Mouse (Mus musculus): ENCODE results near the gene Taf15. TPM values are rescaled to one million over a fixed set of nuclear protein-coding genes. Genes with fewer than 3 reads are reported as not detected.

The Taf15 gene
- polyA plus RNA-seq, 1 experiment from 2014 or later: 11.1 TPM

DNA sequence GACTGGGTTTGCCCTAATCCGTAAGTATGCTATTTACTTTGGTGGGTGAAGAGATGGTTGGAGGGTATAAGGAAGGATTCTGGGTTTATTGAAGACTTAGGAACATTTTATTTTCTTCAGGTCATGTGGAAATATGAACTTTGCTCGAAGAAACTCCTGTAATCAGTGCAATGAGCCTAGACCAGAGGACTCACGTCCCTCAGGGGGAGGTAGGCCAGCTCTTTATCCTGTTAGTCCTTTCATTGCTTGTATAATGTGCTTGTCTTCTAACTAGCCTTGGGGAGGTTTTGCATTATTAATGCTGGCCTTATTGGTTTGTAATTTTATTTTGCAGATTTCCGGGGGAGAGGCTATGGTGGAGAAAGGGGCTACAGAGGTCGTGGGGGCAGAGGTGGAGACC, 31.4 kb downstream of the Taf15 start:
- Histone ChIP-seq H3K27ac (replicated peaks) (no peak overlapping the region), H3K9ac (no peak overlapping the region), H3K9me3 (replicated peaks) (no peaks in the 10 kb centered on the region), H3K4me3 (replicated peaks) (no peak overlapping the region), H3K27me3 (no peaks in the 10 kb centered on the region), H3K36me3 (peaks cover 59% of the 10 kb centered on the region), H3K4me1 (no peaks in the 10 kb centered on the region), H3K4me2 (replicated peaks) (no peak overlapping the region)
- 93% methylated on average over 5 of the region's 5 CpGs for WGBS
- ATAC-seq (ENCODE audit: insufficient number of reproducible peaks, low FRiP score, low TSS enrichment, low read depth): no peak

DNA sequence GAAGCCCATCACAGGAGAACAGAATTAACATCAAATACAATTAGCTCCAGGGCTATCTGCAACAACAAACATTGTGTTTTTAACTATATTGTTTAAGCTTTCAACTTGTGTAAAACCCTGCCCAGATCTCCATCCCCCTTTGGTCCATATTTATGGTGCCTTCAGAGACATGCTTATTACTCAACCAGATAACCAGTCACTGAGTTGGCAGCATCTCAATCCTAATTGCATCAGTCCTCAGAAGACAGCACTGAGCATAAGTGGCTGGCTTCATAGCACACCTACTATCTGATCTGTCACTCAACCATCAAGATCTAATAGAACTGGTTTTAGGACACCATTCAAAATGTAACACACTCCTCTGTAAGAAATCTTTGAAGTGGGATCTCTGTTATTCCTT, 36.6 kb downstream of the Taf15 start:
- no peak overlapping the region for H3K27ac ChIP-seq (replicated peaks)
- ATAC-seq (ENCODE audit: insufficient number of reproducible peaks, low FRiP score, low TSS enrichment, low read depth): no peak
- no peak overlapping the region for H3K4me2 ChIP-seq (replicated peaks)
- no peak overlapping the region for H3K9ac ChIP-seq
- H3K9me3 ChIP-seq (replicated peaks): no peaks in the 10 kb centered on the region
- no peaks in the 10 kb centered on the region for H3K4me1 ChIP-seq
- H3K27me3 ChIP-seq: no peaks in the 10 kb centered on the region
- H3K36me3 ChIP-seq: peaks cover 27% of the 10 kb centered on the region
- no peak overlapping the region for H3K4me3 ChIP-seq (replicated peaks)

DNA sequence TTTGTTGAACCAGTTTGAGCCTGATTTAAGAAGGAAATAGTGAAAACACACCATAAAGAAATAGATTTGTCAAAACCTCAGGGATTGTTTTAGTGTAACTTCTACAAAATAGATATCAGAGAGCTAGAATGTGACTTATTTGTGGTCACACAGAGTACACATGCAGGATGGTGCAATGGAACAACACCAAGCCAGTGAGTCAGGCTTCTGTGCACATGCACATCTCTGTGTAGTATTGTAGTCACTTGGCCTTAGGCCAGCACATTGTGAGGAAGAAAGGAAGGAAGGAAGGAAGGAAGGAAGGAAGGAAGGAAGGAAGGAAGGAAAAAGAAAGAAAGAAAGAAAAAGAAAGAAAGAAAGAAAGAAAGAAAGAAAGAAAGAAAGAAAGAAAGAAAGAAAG, 44.3 kb downstream of the Taf15 start:
- Histone ChIP-seq H3K27ac (replicated peaks) (no peak overlapping the region), H3K4me2 (replicated peaks) (no peak overlapping the region), H3K9ac (no peak overlapping the region), H3K9me3 (replicated peaks) (no peaks in the 10 kb centered on the region), H3K36me3 (no peaks in the 10 kb centered on the region), H3K4me3 (replicated peaks) (no peak overlapping the region), H3K4me1 (no peaks in the 10 kb centered on the region), H3K27me3 (no peaks in the 10 kb centered on the region)
- no peak for ATAC-seq (ENCODE audit: insufficient number of reproducible peaks, low FRiP score, low TSS enrichment, low read depth)

DNA sequence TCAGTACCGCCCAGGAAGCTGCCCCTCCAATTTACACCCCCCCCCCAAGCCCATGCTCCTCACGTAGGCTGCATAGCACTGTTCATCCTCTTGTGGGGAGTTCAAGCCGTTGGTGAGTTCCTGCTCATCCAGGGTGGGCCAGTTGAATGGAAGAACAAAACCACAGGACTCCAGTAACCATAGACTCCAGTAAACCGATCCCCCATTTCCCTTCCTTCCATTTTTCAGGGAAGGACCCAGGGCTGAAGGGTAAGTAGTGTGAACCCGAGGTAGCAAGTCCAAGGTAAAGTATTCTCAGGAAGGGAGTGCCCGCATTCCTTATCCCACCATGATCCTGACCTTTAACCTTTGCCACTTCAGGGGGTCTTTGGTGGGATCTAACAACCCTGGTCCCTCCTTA, 45.5 kb downstream of the Taf15 start:
- H3K36me3 ChIP-seq: no peaks in the 10 kb centered on the region
- no peak overlapping the region for H3K4me3 ChIP-seq (replicated peaks)
- no peaks in the 10 kb centered on the region for H3K9me3 ChIP-seq (replicated peaks)
- H3K4me2 ChIP-seq (replicated peaks): no peak overlapping the region
- H3K27ac ChIP-seq (replicated peaks): no peak overlapping the region
- ATAC-seq (ENCODE audit: insufficient number of reproducible peaks, low FRiP score, low TSS enrichment, low read depth): no peak
- no peak overlapping the region for H3K9ac ChIP-seq
- no peaks in the 10 kb centered on the region for H3K4me1 ChIP-seq
- no peaks in the 10 kb centered on the region for H3K27me3 ChIP-seq
- 80% methylated on average over 6 of the region's 6 CpGs for WGBS

DNA sequence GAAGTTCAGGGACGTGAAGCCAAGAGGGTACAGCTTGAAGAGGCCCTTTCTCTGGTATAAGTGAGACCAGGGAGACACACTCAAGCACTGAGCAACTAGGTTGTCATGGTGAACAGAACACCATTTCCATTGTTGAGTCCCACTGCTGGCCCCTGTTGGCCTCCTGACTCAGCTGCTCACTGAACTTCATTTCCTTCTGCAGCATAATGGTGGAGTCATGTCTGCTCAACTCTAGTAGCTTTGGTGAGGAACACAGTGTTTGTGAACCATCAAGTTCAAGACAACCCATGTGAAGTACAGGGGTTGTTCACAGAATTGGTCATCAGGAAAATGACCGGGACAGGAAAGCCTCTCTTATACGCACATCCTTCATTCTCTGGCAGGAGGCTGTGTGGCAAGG, 49.2 kb downstream of the Taf15 start, which contains the start of gene Heatr9:
TSS of gene Heatr9 (minus strand) at position 101 of the 400 bp plus-strand sequence.
- no peak within 1 kb of the TSS for H3K9ac ChIP-seq
- H3K36me3 ChIP-seq: no peaks in the 10 kb centered on the region
- 87% methylated on average over 3 of the region's 3 CpGs for WGBS
- ATAC-seq (ENCODE audit: insufficient number of reproducible peaks, low FRiP score, low TSS enrichment, low read depth): no peak
- no peaks in the 10 kb centered on the region for H3K4me1 ChIP-seq
- H3K4me2 ChIP-seq (replicated peaks): no peak within 1 kb of the TSS
- no peak within 1 kb of the TSS for H3K27ac ChIP-seq (replicated peaks)
- no peaks in the 10 kb centered on the region for H3K9me3 ChIP-seq (replicated peaks)
- H3K27me3 ChIP-seq: no peaks in the 10 kb centered on the region
- H3K4me3 ChIP-seq (replicated peaks): no peak within 1 kb of the TSS

DNA sequence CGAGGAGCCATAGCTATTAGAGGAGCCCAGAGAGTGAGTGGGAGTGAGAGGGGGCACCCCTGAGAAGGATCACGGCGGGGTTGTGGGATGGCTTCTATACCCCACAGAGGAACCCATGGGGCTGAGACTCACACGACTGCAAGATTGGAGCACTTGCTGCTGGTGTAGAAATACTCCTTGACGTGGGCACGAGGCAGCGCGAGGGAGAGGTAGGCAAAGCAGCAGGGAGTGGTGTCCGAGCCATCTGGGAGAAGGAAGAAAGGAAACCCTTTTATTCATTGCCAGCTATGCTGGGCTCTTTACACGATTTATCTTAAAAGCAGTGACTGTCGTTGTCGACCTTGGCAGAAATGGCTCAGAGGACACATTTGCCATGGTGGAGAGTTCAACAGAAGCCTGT, 56.1 kb downstream of the Taf15 start:
- 62% methylated on average over 12 of the region's 12 CpGs for WGBS
- no peaks in the 10 kb centered on the region for H3K9me3 ChIP-seq (replicated peaks)
- H3K9ac ChIP-seq: no peak overlapping the region
- no peak for ATAC-seq (ENCODE audit: insufficient number of reproducible peaks, low FRiP score, low TSS enrichment, low read depth)
- H3K4me3 ChIP-seq (replicated peaks): no peak overlapping the region
- H3K36me3 ChIP-seq: no peaks in the 10 kb centered on the region
- H3K27ac ChIP-seq (replicated peaks): no peak overlapping the region
- H3K27me3 ChIP-seq: no peaks in the 10 kb centered on the region
- H3K4me2 ChIP-seq (replicated peaks): no peak overlapping the region
- peaks cover 1% of the 10 kb centered on the region for H3K4me1 ChIP-seq

DNA sequence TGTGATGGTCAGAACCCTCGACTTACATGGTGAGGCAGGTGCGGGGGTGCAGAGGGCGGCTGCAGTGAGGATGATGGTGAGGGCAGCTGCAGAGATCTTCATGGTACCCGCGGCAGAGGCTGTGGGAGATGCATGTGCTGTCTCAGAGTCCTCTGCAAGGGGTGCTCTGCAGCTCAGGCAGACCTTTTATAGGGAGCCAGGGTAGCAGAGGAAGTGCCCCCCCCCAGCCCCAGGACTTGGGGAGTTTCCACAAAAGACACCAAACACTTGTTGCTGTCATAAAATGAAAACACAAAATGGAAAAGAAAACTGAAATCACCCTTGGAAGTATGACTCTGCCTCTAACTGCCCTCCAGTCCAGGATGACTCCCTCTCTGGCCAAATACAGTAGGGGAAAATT, 57.5 kb downstream of the Taf15 start, which contains the start of gene Ccl5:
TSS of gene Ccl5 (minus strand) at position 159 of the 400 bp plus-strand sequence.
- H3K4me2 ChIP-seq (replicated peaks): no peak within 1 kb of the TSS
- ATAC-seq (ENCODE audit: insufficient number of reproducible peaks, low FRiP score, low TSS enrichment, low read depth): no peak
- WGBS: 86% methylated on average over 5 of the region's 5 CpGs
- no peak within 1 kb of the TSS for H3K27ac ChIP-seq (replicated peaks)
- peaks cover 13% of the 10 kb centered on the region for H3K4me1 ChIP-seq
- H3K27me3 ChIP-seq: no peaks in the 10 kb centered on the region
- no peaks in the 10 kb centered on the region for H3K36me3 ChIP-seq
- no peaks in the 10 kb centered on the region for H3K9me3 ChIP-seq (replicated peaks)
- H3K9ac ChIP-seq: no peak within 1 kb of the TSS
- H3K4me3 ChIP-seq (replicated peaks): no peak within 1 kb of the TSS

DNA sequence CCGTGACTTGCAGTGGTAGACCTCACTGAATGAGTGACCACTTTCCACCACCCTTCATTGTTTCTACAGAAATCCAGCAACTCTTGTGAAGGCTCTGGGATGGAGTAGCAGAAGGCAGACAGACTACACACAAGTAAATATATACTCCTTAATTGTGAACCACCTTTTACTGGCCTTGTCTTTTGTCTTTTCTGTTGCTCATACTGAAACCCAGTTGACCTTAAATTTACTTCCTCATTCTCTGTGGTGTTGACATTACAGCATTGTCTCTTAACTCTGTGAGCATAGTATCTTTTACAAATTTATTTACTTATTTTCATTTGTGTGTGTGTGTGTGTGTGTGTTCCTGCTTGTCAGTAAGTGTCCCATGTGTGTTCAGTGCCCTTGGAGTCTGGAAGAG, 60.3 kb downstream of the Taf15 start:
- Histone ChIP-seq H3K4me2 (replicated peaks) (no peak overlapping the region), H3K36me3 (no peaks in the 10 kb centered on the region), H3K27ac (replicated peaks) (no peak overlapping the region), H3K27me3 (no peaks in the 10 kb centered on the region), H3K9me3 (replicated peaks) (no peaks in the 10 kb centered on the region), H3K4me1 (peaks cover 13% of the 10 kb centered on the region), H3K4me3 (replicated peaks) (no peak overlapping the region), H3K9ac (no peak overlapping the region)
- WGBS: 90% methylated on average over 1 of the region's 1 CpGs
- ATAC-seq (ENCODE audit: insufficient number of reproducible peaks, low FRiP score, low TSS enrichment, low read depth): no peak

DNA sequence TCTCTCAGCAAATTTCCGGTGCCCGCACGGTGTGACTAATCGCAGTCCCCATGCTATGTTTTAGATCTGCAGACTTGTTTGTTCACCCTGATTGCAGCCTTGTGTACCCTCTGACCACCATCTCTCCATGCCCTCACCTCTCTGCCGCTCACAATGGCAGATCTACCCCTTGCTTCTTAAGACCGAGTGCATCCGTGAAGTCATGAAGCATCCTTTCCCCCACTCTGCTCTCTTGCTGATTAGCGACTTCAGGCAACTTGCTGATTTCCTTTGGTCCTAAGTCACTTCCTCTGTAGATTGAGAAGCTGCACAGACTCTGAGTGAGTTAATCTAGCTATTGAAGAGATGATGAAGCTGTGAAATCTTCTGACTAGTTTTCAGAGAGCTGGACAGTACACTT, 61.3 kb downstream of the Taf15 start:
- peak overlapping the region; percentile 58; the same call in 1 of the 2 replicates for H3K27ac ChIP-seq (replicated peaks)
- ATAC-seq (ENCODE audit: insufficient number of reproducible peaks, low FRiP score, low TSS enrichment, low read depth): no peak
- H3K4me3 ChIP-seq (replicated peaks): peak overlapping the region; percentile 16; the same call in 1 of the 2 replicates
- H3K4me2 ChIP-seq (replicated peaks): peak overlapping the region; percentile 34
- H3K9ac ChIP-seq: no peak overlapping the region
- peaks cover 13% of the 10 kb centered on the region for H3K4me1 ChIP-seq
- no peaks in the 10 kb centered on the region for H3K9me3 ChIP-seq (replicated peaks)
- 59% methylated on average over 8 of the region's 8 CpGs for WGBS
- H3K27me3 ChIP-seq: no peaks in the 10 kb centered on the region
- H3K36me3 ChIP-seq: no peaks in the 10 kb centered on the region

DNA sequence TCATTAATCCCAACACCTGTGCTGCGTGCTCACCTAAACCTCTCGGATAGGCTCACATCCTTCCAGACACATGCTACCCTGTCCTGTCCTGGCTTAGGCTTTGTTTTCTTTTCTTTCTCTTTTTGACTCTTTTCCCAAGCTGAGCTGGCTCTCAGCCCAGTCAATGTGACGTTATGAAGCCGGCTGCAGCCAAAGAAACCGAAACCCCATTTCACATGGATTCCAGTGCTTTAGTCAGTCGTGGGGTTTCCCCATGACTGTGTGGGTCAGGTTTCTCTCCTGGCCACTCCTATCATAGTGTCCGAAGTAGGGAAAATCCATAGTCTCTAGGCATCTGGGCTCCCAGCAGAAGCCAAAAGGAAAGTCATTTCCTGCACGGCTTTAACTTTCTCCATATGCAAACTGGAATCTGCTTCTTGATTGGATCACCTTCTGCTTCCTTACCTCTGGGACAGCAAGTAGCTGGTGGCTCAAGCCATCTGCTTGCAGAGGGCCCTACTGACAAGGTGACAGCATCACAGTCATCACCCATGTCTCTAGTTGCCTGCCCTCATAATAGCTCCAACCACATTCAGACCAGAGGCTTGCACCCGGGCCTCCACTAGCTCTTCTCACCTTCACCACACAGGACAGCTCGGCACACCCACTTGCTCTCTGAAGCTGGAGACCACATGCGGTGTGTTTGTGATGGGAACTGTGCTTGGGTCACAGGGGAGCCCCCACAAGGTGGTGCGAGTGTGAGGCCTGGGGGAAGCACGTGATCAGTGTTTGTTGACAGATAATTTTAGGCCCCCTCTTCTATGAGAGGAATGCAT, 61.9 kb downstream of the Taf15 start:
- Histone ChIP-seq H3K36me3 (no peaks in the 10 kb centered on the region), H3K9me3 (replicated peaks) (no peaks in the 10 kb centered on the region), H3K4me2 (replicated peaks) (peak overlapping the region; percentile 34), H3K9ac (no peak overlapping the region), H3K27me3 (no peaks in the 10 kb centered on the region), H3K27ac (replicated peaks) (peak overlapping the region; percentile 58; the same call in 1 of the 2 replicates), H3K4me3 (replicated peaks) (peak overlapping the region; percentile 16), H3K4me1 (peaks cover 13% of the 10 kb centered on the region)
- 28% methylated on average over 13 of the region's 13 CpGs for WGBS
- peak; percentile 83 for ATAC-seq (ENCODE audit: insufficient number of reproducible peaks, low FRiP score, low TSS enrichment, low read depth)

DNA sequence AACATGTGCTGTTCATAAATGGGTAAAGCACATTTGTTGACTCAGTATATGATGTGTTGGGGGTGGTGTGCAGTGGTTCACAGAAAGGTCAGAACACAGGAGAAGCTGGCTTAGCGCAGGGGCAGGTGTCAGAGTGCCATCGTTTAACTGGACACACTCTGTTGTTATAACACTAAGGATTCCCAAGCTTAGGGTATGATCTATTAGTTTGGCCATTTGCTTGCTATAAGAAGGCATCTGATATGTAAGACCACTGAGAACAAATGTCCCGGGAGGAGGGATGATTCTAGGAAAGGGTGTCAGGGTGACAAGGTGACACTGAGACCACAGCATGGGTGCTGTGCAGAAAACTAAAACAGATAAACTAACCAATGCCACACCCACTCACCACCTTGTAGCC, 63.9 kb downstream of the Taf15 start:
- Histone ChIP-seq H3K4me1 (peaks cover 13% of the 10 kb centered on the region), H3K9me3 (replicated peaks) (no peaks in the 10 kb centered on the region), H3K9ac (no peak overlapping the region), H3K4me2 (replicated peaks) (no peak overlapping the region), H3K27ac (replicated peaks) (no peak overlapping the region), H3K4me3 (replicated peaks) (no peak overlapping the region), H3K36me3 (no peaks in the 10 kb centered on the region), H3K27me3 (no peaks in the 10 kb centered on the region)
- 83% methylated on average over 3 of the region's 3 CpGs for WGBS
- ATAC-seq (ENCODE audit: insufficient number of reproducible peaks, low FRiP score, low TSS enrichment, low read depth): no peak

Measured in embryonic facial prominence, embryonic 15.5 days (tissue).